Mouse (Mus musculus): ENCODE measurements at regions not wholly inside any gene's neighbourhood (a gene's known extent, or its start where the extent isn't known, plus 50 kb on each side); places are given as distances from the start of the nearest gene placed in this dataset.

- no peak for DNase-seq (ENCODE audit: low spot score in 2 of 2)
These were observed 133.3 kb upstream of the Jun start for GRCm38 (mm10) chr4:95185113-95185915.

GRCm38 (mm10) chr4:95185916-95186200 lies 133.8 kb upstream of the Jun start:
- no peak for DNase-seq (ENCODE audit: low spot score in 2 of 2)

GRCm38 (mm10) chr4:95188107-95188506 lies 136.1 kb upstream of the Jun start:
- DNase-seq (ENCODE audit: low spot score in 2 of 2) = no peak

DNA sequence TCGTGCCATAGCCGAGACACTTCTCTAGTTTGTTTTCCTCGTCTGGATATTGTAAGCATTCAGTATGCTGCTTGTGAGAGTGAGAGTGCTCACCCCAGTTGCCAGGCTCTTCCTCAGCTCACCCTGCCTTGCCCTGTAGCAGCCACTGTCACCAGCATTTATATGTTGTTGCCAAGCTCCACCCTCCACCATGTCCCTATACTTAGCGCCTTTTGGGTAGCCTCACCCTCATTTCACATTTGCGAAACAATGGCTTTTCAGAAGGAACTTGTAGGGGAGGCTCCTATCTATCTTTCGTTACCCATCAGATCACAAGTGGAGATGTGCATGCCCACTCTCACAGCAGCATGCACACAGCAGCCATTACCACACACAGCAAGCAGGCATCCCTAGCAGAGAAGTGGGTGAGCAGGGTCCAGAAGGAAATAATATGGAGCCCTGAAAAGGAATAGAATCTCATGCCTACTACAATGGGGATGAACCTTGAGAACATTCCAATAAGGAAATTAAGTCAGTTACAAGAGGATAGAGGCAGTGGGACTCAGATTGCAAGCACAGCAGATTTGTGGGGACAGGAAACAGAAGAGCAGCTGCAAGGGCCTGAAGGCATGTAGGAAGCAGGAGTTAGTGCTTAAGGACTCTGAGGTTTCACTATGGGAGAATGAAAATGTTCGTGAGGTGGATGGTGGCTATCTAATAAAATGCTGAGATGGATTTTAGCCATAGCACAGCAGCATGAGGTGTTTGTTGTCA lies 139.8 kb upstream of the Jun start:
- no peak for DNase-seq (ENCODE audit: low spot score in 2 of 2)

- no peak for DNase-seq (ENCODE audit: low spot score in 2 of 2)
These were observed 140.5 kb upstream of the Jun start for GRCm38 (mm10) chr4:95192562-95192961.

GRCm38 (mm10) chr4:95193028-95193427 lies 141.0 kb upstream of the Jun start:
- no peak for DNase-seq (ENCODE audit: low spot score in 2 of 2)

GRCm38 (mm10) chr4:95193473-95193872 lies 141.5 kb upstream of the Jun start:
- DNase-seq (ENCODE audit: low spot score in 2 of 2) = no peak

DNA sequence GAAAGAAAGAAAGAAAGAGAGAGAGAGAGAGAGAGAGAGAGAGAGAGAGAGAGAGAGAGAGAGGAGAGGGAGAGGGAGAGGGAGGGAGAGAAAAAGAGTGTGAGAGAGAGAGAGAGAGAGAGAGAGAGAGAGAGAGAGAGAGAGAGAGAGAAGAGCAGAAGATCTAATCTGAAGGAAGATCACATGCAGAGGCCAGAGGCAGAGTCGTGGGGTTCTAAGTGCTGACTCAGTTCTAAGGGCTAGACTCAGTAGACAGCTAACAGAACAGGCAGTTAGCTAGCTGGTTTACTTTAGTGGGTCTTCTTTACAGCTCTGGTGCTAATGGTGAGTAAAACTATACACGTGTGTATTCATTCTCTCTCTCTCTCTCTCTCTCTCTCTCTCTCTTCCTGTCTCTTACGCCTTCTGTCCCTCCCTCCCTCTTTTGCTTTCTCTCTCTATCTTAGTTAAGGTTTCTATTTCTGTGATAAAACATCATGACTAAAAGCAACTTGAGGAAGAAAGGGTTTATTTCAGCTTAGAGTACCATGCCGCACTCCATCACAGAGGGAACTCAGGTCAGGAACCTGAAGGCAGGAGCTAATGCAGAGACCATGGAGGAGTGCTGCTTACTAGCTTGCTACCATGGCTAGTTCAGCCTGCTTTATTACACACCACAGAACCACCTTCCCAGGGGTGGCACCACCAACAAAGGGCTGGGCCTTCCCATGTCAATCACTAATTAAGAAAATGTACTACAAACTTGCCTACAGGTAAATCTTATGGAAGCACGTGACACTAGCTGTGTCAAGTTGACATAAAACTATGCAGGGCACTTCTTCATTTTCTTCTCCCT lies 142.8 kb upstream of the Jun start:
- DNase-seq (ENCODE audit: low spot score in 2 of 2) = no peak

- DNase-seq (ENCODE audit: low spot score in 2 of 2) = no peak
These were observed 144.1 kb upstream of the Jun start for GRCm38 (mm10) chr4:95196106-95196505.

DNA sequence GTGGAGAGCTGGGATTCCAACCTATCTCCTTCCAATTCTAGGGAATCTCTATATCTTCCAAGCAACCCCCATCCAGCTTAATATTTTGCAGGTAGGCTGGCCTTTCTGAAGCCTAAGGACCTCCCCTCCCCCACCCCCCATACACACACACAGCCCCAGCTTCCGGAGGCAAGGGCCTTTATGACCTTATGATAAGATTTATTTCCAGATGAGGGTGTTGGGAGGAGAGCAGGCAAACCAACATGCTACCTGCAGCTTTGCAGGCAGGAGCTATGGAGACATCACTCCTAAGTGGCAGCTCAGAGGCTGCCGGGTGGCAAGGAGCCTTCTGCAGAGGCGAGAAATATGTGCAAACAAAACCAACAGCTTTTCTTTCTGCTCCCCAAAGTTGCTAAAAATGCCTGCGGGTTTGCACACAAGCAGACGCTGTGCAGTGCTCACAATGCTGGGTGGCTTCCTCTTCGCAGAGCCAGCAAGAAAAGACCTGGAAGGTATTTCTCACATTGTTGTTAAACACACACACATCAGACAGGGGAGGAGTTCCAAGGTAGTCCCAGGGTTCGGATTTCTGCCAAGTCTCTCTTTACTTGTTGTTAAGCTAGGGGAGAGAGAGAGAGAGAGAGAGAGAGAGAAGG lies 145.2 kb upstream of the Jun start:
- DNase-seq (ENCODE audit: low spot score in 2 of 2) = no peak

- no peak for DNase-seq (ENCODE audit: low spot score in 2 of 2)
These were observed 147.4 kb upstream of the Jun start for GRCm38 (mm10) chr4:95199394-95199793.

DNA sequence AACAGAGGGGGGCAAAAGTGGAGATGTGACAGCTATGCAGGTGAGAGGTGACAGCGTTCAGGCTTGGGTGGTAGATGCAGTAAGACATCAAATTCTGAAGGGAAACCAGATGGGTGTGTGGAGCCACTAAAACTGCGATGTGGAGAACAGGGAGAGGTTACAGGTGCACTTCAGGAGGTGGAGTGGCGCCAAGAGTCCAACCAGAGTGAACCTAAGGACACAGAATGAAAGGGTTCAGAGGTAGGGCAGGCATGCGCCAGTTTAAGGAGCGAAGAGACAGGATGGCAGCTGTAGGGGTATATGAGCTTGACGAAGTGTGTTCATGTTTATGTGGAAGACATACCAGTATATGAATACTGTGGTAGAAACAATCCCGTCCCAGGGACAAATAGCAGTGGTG lies 148.1 kb upstream of the Jun start:
- no peak for DNase-seq (ENCODE audit: low spot score in 2 of 2)

DNA sequence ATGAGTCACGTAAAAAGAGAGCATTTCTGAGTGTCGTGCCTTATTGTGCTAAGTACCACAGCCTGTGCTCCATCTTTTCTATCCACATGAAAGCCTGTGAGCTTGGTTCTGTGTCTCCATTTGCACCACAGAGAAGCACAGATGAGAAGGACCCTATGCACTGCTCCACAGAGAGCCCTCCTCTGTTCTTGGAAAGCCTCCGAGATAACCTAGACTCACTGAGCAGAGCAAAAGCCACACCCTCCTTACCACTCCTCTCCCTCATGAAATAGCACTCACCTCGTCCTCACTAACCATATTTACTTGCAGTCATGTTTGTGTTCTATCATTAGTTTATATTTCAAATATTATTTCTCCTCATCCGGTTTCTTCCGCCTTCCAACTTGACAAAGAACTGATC lies 150.5 kb upstream of the Jun start:
- DNase-seq (ENCODE audit: low spot score in 2 of 2) = no peak

GRCm38 (mm10) chr4:95203577-95203976 lies 151.6 kb upstream of the Jun start:
- DNase-seq (ENCODE audit: low spot score in 2 of 2) = no peak

DNA sequence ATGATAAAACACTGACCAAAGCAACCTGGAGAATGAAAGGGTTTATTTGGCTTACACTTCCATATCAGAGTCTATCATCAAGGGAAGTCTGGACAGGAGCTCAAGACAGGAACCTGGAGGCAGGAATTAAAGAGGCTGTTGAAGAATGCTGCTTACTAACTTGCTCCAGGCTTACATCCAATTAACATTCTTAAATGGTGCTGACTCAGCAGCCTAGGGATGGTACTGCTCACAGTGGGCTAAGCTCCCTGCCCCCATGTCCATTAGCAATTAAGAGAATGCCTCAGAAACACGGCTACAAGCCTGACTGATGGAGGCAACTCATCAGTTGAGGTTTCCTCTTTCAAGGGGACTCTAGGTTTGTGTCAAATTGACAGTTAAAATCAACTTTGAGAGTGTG lies 153.3 kb upstream of the Jun start:
- DNase-seq (ENCODE audit: low spot score in 2 of 2) = no peak

DNA sequence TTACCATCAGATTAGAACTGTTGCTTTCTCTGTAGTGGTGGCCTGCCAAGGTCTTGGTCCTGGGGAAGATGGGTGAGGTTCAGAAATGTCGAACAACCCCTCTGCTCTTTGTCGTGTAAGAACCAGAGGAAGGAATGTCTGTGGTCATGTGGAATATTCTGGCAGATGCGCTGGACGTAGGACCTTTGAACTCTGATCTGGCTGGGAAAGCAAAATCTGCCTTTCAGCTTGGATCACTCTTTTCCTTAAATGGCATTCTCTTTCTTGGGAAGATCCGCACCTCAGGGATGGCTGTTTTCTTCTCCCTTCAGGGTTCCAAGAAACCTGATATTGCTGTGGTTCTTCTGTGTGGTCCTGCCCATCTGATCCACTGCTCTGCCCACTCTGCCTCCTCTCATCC lies 155.8 kb upstream of the Jun start:
- DNase-seq (ENCODE audit: low spot score in 2 of 2) = no peak

DNA sequence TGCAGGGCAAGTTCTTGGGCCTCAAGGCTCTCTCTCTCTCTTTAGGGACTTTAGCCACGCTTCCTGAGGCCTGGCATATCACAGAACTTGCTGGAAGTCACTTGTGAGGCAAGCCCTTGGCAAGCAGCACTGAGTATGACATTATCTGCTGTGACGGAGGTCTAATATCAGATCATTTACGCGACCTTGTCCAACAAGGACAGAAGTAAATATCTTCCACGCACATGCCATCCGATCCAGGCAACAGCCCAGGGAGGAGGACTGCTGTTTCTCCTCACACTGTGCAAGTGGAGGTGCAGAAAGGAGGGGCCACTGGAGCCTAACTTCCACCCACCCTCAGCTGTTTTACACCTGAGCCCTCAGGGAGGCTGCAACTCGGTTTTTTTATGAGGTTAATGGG lies 156.8 kb upstream of the Jun start:
- DNase-seq (ENCODE audit: low spot score in 2 of 2) = no peak

GRCm38 (mm10) chr4:95209322-95210119 lies 157.5 kb upstream of the Jun start:
- no peak for DNase-seq (ENCODE audit: low spot score in 2 of 2)

GRCm38 (mm10) chr4:95212561-95212960 lies 160.5 kb upstream of the Jun start:
- DNase-seq (ENCODE audit: low spot score in 2 of 2) = no peak

- no peak for DNase-seq (ENCODE audit: low spot score in 2 of 2)
These were observed 161.0 kb upstream of the Jun start for GRCm38 (mm10) chr4:95213026-95213425.

DNA sequence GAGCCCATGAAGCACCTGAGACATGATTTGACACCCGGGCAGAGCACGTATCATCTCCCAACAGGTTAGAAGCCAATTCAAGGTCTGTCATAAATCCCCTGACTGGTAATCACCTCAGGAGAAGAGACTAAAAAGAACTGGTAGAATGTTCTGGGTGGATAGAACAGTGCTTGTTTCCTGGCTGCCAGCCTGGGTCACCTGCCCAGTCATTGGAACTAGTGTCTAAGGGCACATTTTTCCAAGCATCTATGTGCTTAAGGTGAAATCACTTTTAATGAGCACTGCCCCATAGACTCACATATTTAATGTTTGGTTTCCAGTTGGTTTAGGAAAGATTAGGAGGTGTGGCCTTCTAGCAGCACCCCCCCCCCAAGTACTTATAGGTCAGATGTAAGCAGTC lies 162.0 kb upstream of the Jun start:
- no peak for DNase-seq (ENCODE audit: low spot score in 2 of 2)

All from cerebellum, postnatal 4 days (tissue).